Mouse (Mus musculus) kidney, embryonic 16.5 days (tissue): Measurements from ENCODE around the gene Bcr. TPM values are rescaled to one million over a fixed set of nuclear protein-coding genes. Genes with fewer than 3 reads are reported as not detected.

Source experiments
- ATAC-seq: fragments of 200-750 bp; cut with Nextera tagmentation; 2 replicates; pipeline ENCODE4 v1.8.0; 2017; ENCODE audit warnings: moderate TSS enrichment; ENCODE audit not compliant: low FRiP score, low TSS enrichment
- H3K27ac ChIP-seq: fragments of 300-500 bp; sonication (generic); 2 replicates; pipeline ENCODE4 v1.5.1; 2014; ENCODE audit warnings: low read length
- H3K27me3 ChIP-seq: fragments of 300-500 bp; sonication (generic); 2 replicates; pipeline ENCODE4 v1.6.1; 2014; ENCODE audit warnings: low read length, control low read depth, mixed read lengths; ENCODE audit not compliant: insufficient read depth
- H3K36me3 ChIP-seq: fragments of 300-500 bp; sonication (generic); 2 replicates; pipeline ENCODE4 v1.6.1; 2014; ENCODE audit warnings: low read length, control low read depth, mixed read lengths; ENCODE audit not compliant: insufficient read depth
- H3K4me1 ChIP-seq: fragments of 300-500 bp; sonication (generic); 2 replicates; pipeline ENCODE4 v1.6.1; 2014; ENCODE audit warnings: low read length, control low read depth, mixed read lengths; ENCODE audit not compliant: insufficient read depth
- H3K4me2 ChIP-seq: fragments of 300-500 bp; sonication (generic); replicated peaks from 2 replicates; pipeline ENCODE4 v1.6.1; 2014; ENCODE audit warnings: low read depth, low read length
- H3K4me3 ChIP-seq: fragments of 300-500 bp; sonication (generic); 2 replicates; pipeline ENCODE4 v1.5.1; 2014; ENCODE audit warnings: mild to moderate bottlenecking, low read length
- H3K9ac ChIP-seq: fragments of 300-500 bp; sonication (generic); replicated peaks from 2 replicates; pipeline ENCODE4 v1.6.1; 2014; ENCODE audit warnings: low read length
- H3K9me3 ChIP-seq: fragments of 300-500 bp; sonication (generic); 2 replicates; pipeline ENCODE4 v1.6.1; 2016; ENCODE audit warnings: low read length, control low read depth
- WGBS: fragments of 180-500 bp; shearing (Covaris S2); extraction: QIAGEN DNeasy Blood & Tissue Kit; methylation state at CpG from one replicate; pipeline ENCODE4 v1.1.7; 2014; 5-methylcytosine and 5-hydroxymethylcytosine counted together
- polyA plus RNA-seq: library from polyadenylated mRNA; unstranded; fragments of >200 nt; fragmentation: Nextera tagmentation; extraction: Ambion mirVana; gene quantifications from 2 replicates; pipeline ENCODE4 v1.2.1, GENCODE M21; 2015

The Bcr gene
- polyA plus RNA-seq, 1 experiment from 2014 or later = 6.8 TPM

DNA sequence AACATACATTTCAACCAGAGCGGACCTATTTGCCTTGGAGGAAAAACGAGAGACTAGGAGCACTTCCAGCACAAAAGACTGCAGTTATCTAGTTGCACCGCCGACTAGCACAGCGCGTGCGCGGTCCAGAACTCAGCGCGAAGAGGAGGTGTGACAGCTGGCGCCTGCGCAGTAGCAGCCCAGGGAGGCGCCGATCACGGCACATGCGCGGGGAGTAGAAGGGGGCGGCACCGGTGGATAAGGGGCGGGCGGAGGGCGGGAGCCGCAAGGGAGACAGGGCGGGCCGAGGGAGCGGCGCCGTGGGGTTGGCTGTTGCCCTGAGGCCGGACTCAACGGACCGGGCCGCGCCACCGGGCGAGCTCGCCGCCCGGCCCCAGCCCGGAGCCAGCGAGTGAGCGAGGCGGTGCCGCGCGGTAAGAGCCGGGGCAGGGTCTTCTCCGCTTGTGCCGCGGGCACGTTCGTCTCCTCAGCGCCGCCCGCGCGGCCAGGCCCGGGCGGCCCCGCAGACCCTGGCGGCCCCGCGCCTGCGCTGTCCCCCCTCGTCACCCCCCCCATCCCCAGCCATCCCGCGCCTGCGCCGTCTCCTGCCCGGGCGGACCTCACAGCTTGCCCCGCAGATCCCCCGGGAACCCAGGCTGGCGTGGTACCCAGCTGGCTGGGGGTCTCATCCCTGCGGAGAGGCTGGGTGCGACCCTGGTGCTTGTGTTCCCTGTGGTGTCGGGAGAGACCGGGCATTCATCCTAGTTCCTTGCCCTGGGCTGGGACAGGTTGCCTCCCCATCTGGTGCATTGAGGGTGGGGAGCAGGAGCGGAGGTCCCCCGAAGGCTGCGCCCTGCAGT is 151.6 kb downstream of the Bcr start, which contains the start of gene Specc1l:
Gene Specc1l (plus strand): TSS at position 267 of the 839 bp plus-strand sequence.
- Histone ChIP-seq H3K4me3 (peak within 1 kb of the TSS; percentile 80), H3K9ac (peak within 1 kb of the TSS; percentile 93), H3K9me3 (no peaks in the 10 kb centered on the region), H3K27ac (peak within 1 kb of the TSS; percentile 98), H3K4me2 (peak within 1 kb of the TSS; percentile 68), H3K4me1 (peaks cover 7% of the 10 kb centered on the region), H3K27me3 (no peaks in the 10 kb centered on the region), H3K36me3 (no peaks in the 10 kb centered on the region)
- WGBS = under 1% methylated on average over 73 of the region's 80 CpGs
- peak; percentile 99 for ATAC-seq

DNA sequence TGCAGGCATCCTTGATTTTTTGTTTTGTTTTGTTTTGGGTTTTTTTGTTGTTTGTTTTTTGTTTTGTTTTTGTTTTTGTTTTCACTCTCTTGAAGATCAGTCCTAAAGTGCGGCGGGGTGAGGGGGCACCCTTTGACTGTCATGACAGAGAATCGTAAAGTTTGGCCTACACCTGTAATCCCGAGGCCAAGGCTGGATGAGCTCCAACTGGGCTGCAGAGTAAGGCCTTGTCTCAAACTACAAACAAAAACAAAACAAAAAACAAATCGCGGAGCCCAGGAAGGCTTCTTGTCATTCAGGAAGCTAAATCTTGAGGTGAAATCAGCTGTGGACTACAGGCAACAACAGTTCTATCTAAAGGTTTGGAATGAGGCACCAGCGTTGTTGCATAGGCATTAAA is 152.6 kb downstream of the Bcr start:
- no peaks in the 10 kb centered on the region for H3K36me3 ChIP-seq
- H3K4me2 ChIP-seq = peak overlapping the region; percentile 59
- no peaks in the 10 kb centered on the region for H3K27me3 ChIP-seq
- H3K4me1 ChIP-seq = peaks cover 7% of the 10 kb centered on the region
- peak overlapping the region; percentile 80 for H3K4me3 ChIP-seq
- ATAC-seq = no peak
- H3K9ac ChIP-seq = peak overlapping the region; percentile 29; the same call in 1 of the 2 replicates
- 28% methylated on average over 7 of the region's 7 CpGs for WGBS
- H3K27ac ChIP-seq = no peak overlapping the region
- no peaks in the 10 kb centered on the region for H3K9me3 ChIP-seq

DNA sequence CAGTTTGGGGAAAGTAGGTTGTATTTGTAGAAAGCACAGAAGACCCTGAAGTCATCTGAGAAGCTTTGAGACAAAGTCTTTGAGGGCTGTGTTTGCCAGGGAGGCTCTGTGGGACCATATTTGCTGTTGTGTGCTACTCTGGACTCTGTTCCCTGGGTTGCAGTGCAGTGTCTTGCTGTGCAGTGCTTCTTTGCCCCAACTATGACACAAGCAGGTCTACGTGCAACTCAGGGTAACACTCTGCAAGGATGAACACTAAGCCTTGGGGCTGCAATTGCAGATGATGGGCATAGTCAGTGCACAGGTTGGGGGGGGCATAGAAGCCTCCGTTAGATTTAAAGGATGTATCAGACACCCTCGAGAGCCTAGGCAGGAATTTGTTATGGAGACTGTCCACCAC is 160.3 kb downstream of the Bcr start:
- Histone ChIP-seq H3K27me3 (no peaks in the 10 kb centered on the region), H3K27ac (no peak overlapping the region)
- 90% methylated on average over 3 of the region's 3 CpGs for WGBS

DNA sequence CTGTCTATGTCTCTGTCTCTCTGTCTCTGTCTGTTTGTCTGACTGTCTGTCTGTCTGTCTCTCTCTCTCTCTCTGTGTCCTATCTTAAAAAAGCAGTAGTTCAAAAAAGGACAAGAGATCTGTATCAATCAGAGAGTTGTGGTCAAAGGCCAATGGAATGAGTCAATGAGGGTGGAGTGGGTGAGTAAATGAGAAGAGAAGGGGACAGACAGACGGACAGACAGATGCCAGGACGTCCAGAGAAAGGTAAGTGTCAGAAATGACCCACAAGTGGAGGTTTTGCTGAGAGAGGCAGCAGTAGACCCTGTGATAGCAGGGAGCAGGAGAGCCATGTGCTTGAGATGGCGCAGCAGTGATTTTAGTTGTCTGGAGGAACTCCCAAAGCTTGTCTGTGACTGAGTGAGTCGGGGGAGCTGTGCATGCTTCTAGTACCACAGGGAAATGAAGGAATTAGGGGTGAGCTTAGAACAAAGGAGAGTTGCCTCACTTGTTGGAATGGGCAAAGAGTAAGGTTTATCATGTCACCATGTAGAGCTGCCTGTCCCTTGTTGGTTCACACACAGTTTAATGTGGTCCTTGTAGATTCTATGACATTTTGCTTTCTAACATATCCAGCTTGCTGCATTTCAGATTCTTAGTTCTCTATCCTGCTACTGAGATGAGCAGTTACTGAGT is 161.7 kb downstream of the Bcr start:
- peaks cover 13% of the 10 kb centered on the region for H3K4me1 ChIP-seq
- H3K4me2 ChIP-seq = no peak overlapping the region
- no peak for ATAC-seq
- no peaks in the 10 kb centered on the region for H3K36me3 ChIP-seq
- no peaks in the 10 kb centered on the region for H3K9me3 ChIP-seq
- 75% methylated on average over 4 of the region's 4 CpGs for WGBS
- H3K27me3 ChIP-seq = no peaks in the 10 kb centered on the region
- no peak overlapping the region for H3K9ac ChIP-seq
- H3K27ac ChIP-seq = 0 out of 2 replicates have a peak overlapping the region, but pooled peaks have one; percentile 25
- H3K4me3 ChIP-seq = no peak overlapping the region

More for the DNA sequence above, 160.3 kb downstream of the Bcr start:
- no peaks in the 10 kb centered on the region for H3K36me3 ChIP-seq
- no peak overlapping the region for H3K4me2 ChIP-seq
- ATAC-seq = no peak
- H3K4me3 ChIP-seq = no peak overlapping the region
- H3K9me3 ChIP-seq = no peaks in the 10 kb centered on the region
- no peak overlapping the region for H3K9ac ChIP-seq
- peaks cover 13% of the 10 kb centered on the region for H3K4me1 ChIP-seq

DNA sequence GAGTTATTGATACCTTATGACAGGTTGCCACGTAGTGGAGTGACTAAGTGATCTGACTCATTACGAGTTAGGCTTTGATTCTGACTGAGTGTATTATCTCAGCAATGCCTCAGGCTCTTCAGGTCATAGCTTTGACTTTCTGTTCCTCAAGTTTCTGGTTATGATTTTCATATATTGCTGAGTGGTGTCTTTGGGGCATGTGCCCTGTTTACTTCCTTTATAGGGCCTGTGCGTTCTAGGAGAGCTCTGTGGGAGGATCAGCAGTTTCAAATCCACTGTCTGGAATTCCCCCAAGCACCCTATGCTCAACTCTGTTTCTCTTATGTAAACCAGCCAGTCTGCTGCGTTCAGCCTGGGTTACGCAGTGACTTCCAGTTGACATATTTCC is 162.2 kb downstream of the Bcr start:
- no peaks in the 10 kb centered on the region for H3K27me3 ChIP-seq
- no peak overlapping the region for H3K9ac ChIP-seq
- no peaks in the 10 kb centered on the region for H3K36me3 ChIP-seq
- 66% methylated on average over 5 of the region's 5 CpGs for WGBS
- no peak overlapping the region for H3K4me2 ChIP-seq
- no peak for ATAC-seq
- no peak overlapping the region for H3K4me3 ChIP-seq
- H3K9me3 ChIP-seq = no peaks in the 10 kb centered on the region
- H3K4me1 ChIP-seq = peaks cover 13% of the 10 kb centered on the region
- H3K27ac ChIP-seq = no peak overlapping the region; the same call in 1 of the 2 replicates

DNA sequence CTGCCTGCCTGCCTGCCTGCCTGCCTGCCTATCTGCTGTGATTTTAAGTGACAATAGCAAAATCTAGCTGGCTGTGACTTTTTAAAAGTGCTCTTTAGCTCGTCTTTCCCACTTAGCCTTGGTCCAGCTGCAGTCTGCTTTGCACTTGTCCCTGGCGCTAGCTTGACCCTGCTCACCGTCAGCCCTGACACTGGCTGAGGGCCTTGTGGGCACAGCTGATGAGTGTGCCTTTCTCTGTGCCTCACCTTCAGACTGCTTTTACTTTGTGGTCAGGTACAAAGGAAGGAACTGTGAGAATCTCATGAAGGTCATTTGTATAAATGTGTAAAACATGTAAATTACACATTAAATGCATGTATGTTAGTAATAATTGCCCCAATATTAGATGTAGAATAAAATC is 163.8 kb downstream of the Bcr start:
- Histone ChIP-seq H3K27ac (no peak overlapping the region), H3K27me3 (no peaks in the 10 kb centered on the region), H3K9me3 (no peaks in the 10 kb centered on the region), H3K4me1 (peaks cover 13% of the 10 kb centered on the region), H3K4me3 (no peak overlapping the region), H3K36me3 (no peaks in the 10 kb centered on the region), H3K9ac (no peak overlapping the region), H3K4me2 (no peak overlapping the region)
- WGBS = 63% methylated on average over 3 of the region's 3 CpGs
- no peak for ATAC-seq

DNA sequence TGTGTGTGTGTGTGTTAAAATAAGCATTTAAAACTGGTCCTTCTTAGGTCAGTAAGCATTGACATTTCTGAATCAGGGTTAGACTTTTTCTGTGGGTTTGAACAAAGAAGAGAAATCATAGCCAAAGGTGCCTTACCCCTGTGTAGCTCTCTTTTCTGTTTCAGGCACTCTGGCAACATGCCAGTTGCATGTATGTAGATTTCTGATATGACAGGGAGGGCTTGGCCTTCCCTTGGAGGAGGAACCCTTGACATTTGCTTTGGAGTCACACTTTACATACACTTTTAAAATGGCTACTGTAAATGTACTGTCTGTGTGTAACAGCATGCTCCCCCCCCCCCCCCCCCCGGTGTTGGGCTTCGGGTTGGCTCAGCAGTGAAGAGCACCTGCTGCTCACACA is 164.2 kb downstream of the Bcr start:
- no peak overlapping the region for H3K9ac ChIP-seq
- no peak overlapping the region for H3K4me3 ChIP-seq
- WGBS = 13% methylated on average over 1 of the region's 2 CpGs
- H3K9me3 ChIP-seq = no peaks in the 10 kb centered on the region
- no peak overlapping the region for H3K27ac ChIP-seq
- no peak for ATAC-seq
- H3K4me2 ChIP-seq = no peak overlapping the region
- no peaks in the 10 kb centered on the region for H3K36me3 ChIP-seq
- peaks cover 13% of the 10 kb centered on the region for H3K4me1 ChIP-seq
- H3K27me3 ChIP-seq = no peaks in the 10 kb centered on the region

DNA sequence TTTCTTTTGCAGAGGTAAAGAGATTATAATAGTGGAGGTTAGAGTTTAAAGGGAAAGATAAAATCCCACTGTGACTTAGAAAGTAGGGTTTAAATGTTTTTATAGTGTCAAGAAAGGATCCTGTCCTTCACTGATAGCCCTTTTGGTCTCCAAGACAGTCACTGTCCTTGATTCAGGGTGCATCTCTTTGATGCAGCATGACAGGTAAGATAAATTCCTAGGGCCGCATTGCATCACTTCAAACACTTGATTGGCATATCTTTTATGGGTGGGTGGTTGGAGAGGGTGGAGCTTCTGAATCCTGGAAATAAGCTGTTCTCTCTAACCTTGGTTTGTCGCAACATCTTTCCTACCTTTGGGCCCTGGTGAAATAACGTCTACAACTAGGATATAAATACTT is 167.0 kb downstream of the Bcr start:
- Histone ChIP-seq H3K9me3 (no peaks in the 10 kb centered on the region), H3K27me3 (no peaks in the 10 kb centered on the region), H3K9ac (no peak overlapping the region), H3K36me3 (peaks cover 11% of the 10 kb centered on the region), H3K4me2 (no peak overlapping the region), H3K4me3 (no peak overlapping the region), H3K27ac (no peak overlapping the region), H3K4me1 (peaks cover 5% of the 10 kb centered on the region; the same call in 1 of the 2 replicates)
- no peak for ATAC-seq
- 83% methylated on average over 3 of the region's 3 CpGs for WGBS

DNA sequence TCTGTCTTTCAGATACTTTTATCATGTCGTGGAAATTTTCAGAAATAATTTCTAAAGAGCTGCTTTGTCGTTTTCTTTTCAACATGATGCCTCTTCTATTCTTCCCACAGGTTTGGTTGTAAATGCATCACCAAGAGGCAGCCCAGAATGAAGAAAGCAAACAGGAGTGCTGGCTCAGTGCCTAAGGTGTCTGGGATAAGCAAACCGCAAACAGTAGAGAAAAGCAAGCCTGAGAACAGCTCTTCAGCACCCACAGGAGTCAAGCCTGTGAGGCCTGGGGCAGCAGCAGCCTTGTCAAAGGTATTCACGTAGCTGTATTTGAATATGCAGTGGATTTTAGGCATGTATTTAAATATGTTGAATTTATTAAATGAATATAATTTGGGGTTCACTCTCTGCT is 170.2 kb downstream of the Bcr start:
- Histone ChIP-seq H3K9me3 (no peaks in the 10 kb centered on the region), H3K27ac (no peak overlapping the region), H3K27me3 (no peaks in the 10 kb centered on the region), H3K9ac (no peak overlapping the region), H3K4me1 (0 out of 2 replicates have a peak, but pooled peaks cover 5% of the 10 kb centered on the region), H3K4me2 (no peak overlapping the region), H3K36me3 (peaks cover 20% of the 10 kb centered on the region), H3K4me3 (no peak overlapping the region)
- WGBS = 72% methylated on average over 4 of the region's 4 CpGs
- ATAC-seq = no peak

DNA sequence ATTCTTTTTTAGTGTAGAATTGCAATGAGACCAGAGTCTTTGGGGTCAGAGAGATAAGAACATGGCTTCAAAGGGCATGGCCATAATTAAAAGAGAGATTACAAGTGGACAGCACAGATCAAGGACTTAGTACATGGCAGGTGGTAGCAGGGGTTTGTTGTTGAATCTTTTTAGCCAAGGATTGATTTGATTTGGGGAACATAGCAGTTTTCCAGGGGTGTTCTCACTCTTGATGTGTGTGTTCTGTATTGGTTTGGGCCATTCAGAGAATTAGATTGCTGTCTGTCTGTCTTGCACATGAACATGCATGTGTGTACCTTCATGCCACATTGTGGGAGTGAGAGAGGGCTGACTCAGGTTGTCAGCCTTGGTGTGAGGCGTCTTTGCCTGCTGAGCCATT is 171.5 kb downstream of the Bcr start:
- no peak for ATAC-seq
- 0 out of 2 replicates have a peak, but pooled peaks cover 5% of the 10 kb centered on the region for H3K4me1 ChIP-seq
- WGBS = 88% methylated on average over 1 of the region's 1 CpGs

More for the DNA sequence above, 171.5 kb downstream of the Bcr start:
- Histone ChIP-seq H3K27ac (no peak overlapping the region), H3K9me3 (no peaks in the 10 kb centered on the region), H3K27me3 (no peaks in the 10 kb centered on the region), H3K4me2 (no peak overlapping the region), H3K4me3 (no peak overlapping the region), H3K9ac (no peak overlapping the region), H3K36me3 (peaks cover 20% of the 10 kb centered on the region)
